Mouse (Mus musculus) ES-Bruce4 (cell line): ENCODE measurements around the gene Arl4a.

ENCODE experiments used
- CTCF ChIP-seq: IDR thresholded peaks from one replicate; pipeline ENCODE4 v1.8.1; 2011; ENCODE audit warnings: low read depth, low read length
- EP300 ChIP-seq: IDR thresholded peaks from 2 replicates; pipeline ENCODE4 v1.6.1; 2011; ENCODE audit warnings: low read depth, low read length; ENCODE audit not compliant: insufficient read depth
- POLR2A ChIP-seq: IDR thresholded peaks from one replicate; pipeline ENCODE4 v1.8.1; 2011; ENCODE audit warnings: low read length; ENCODE audit not compliant: insufficient read depth

DNA sequence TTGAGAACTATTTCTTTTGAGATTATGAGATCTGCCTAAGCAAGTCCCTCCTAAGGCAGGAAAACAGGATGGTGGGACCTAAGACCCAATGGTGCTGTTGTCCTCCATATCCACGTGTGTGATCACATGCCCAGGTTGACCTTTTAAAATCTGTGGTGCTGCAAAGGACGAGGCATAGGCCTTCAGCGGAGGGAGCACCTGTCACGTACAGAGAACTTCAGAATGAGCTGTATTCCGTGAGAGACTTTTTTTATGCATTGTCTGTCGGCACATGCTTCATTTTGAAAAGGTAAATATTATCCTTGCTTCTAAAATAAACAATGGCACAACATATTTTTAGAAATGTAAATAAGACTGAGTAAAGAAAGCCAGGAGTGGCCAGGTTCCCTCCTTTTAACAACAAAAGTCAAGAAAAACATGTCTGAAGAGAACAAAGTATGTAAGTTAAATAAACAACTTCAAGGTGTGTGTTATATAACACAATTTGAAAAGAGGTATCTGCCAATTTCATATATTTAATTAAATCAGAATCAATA lies 45.0 kb downstream of the Arl4a start:
- TF ChIP-seq EP300 (no peak), POLR2A (no peak), CTCF (no peak)
